Mouse (Mus musculus) stomach, embryonic 16.5 days (tissue): Measurements from ENCODE around the gene Agap1. TPM values are rescaled to one million over a fixed set of nuclear protein-coding genes. Genes with fewer than 3 reads are reported as not detected.

Experiments
- ATAC-seq: fragments of 200-750 bp; cut with Nextera tagmentation; 2 replicates; pipeline ENCODE4 v1.8.0; 2017; ENCODE audit warnings: moderate number of reproducible peaks, moderate TSS enrichment; ENCODE audit not compliant: insufficient read depth, low FRiP score
- H3K27ac ChIP-seq: fragments of 300-500 bp; sonication (generic); 2 replicates; pipeline ENCODE4 v1.5.1; 2014; ENCODE audit warnings: low read length
- H3K27me3 ChIP-seq: fragments of 300-500 bp; sonication (generic); 2 replicates; pipeline ENCODE4 v1.6.1; 2014; ENCODE audit warnings: low read length, control low read depth, mixed read lengths; ENCODE audit not compliant: control insufficient read depth, insufficient read depth
- H3K36me3 ChIP-seq: fragments of 300-500 bp; sonication (generic); 2 replicates; pipeline ENCODE4 v1.6.1; 2014; ENCODE audit warnings: low read length; ENCODE audit not compliant: control insufficient read depth, insufficient read depth
- H3K4me1 ChIP-seq: fragments of 300-500 bp; sonication (generic); 2 replicates; pipeline ENCODE4 v1.6.1; 2014; ENCODE audit warnings: low read length, control low read depth, mixed read lengths; ENCODE audit not compliant: control insufficient read depth, insufficient read depth
- H3K4me2 ChIP-seq: fragments of 300-500 bp; sonication (generic); 2 replicates; pipeline ENCODE4 v1.6.1; 2014; ENCODE audit warnings: low read depth, low read length, mixed read lengths
- H3K4me3 ChIP-seq: fragments of 300-500 bp; sonication (generic); replicated peaks from 2 replicates; pipeline ENCODE4 v1.5.1; 2014; ENCODE audit warnings: mild to moderate bottlenecking, low read length
- H3K9ac ChIP-seq: fragments of 300-500 bp; sonication (generic); 2 replicates; pipeline ENCODE4 v1.6.1; 2014; ENCODE audit warnings: low read length
- H3K9me3 ChIP-seq: fragments of 300-500 bp; sonication (generic); replicated peaks from 2 replicates; pipeline ENCODE4 v1.6.1; 2016; ENCODE audit warnings: low read length, control low read depth; ENCODE audit not compliant: control insufficient read depth
- WGBS: fragments of 180-500 bp; shearing (Covaris S2); extraction: QIAGEN DNeasy Blood & Tissue Kit; methylation state at CpG from one replicate; pipeline ENCODE4 v1.1.7; 2014; 5-methylcytosine and 5-hydroxymethylcytosine counted together
- polyA plus RNA-seq: library from polyadenylated mRNA; unstranded; fragments of >200 nt; fragmentation: Nextera tagmentation; extraction: Ambion mirVana; gene quantifications from 2 replicates; pipeline ENCODE4 v1.2.1, GENCODE M21; 2015

The Agap1 gene
- polyA plus RNA-seq, 1 experiment from 2014 or later = 5.8 TPM

DNA sequence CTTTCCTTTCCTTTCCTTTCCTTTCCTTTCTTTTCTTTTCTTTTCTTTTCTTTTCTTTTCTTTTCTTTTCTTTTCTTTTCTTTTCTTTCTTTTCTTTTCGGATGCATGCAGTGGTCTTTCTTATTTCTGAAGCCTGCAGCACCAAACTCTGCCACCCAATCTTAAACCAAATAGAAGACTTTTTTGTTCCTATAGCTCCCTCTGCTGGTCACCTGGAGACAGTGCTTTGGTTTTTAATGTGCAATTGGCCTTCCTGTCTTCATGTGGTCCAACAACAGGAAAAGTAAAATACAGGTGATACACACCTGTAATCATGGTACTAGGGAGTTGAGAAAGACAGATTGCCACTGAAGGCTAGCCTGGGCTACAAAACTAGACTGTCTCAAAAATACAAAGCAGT is 177.1 kb downstream of the Agap1 start:
- 35% methylated on average over 1 of the region's 1 CpGs for WGBS
- no peak overlapping the region for H3K27ac ChIP-seq
- H3K4me1 ChIP-seq = no peaks in the 10 kb centered on the region
- no peak overlapping the region for H3K4me3 ChIP-seq
- no peak for ATAC-seq
- H3K9ac ChIP-seq = no peak overlapping the region
- no peak overlapping the region for H3K4me2 ChIP-seq
- H3K27me3 ChIP-seq = no peaks in the 10 kb centered on the region
- no peaks in the 10 kb centered on the region for H3K9me3 ChIP-seq
- H3K36me3 ChIP-seq = no peaks in the 10 kb centered on the region

DNA sequence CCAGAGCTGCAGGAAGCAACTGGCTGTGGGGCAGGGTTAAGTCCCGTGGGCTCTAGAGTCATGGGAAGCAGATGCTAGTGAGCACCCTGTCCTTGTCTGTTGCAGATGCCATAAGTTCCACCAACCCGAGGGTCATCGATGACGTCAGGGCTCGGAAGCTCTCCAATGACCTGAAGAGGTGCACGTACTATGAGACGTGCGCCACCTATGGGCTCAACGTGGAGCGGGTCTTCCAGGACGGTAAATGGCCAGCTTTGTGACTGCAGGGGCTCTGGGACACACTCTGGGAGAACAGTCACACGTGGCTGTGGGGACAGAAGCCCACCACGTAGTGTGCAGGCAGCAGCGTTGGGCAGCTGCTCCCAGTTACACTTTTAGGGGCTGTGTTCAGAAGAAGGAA is 179.4 kb downstream of the Agap1 start:
- no peak overlapping the region for H3K4me2 ChIP-seq
- H3K9me3 ChIP-seq = no peaks in the 10 kb centered on the region
- H3K4me3 ChIP-seq = no peak overlapping the region
- no peak overlapping the region for H3K9ac ChIP-seq
- no peaks in the 10 kb centered on the region; the same call in 1 of the 2 replicates for H3K36me3 ChIP-seq
- H3K27me3 ChIP-seq = no peaks in the 10 kb centered on the region
- no peak overlapping the region for H3K27ac ChIP-seq
- no peaks in the 10 kb centered on the region for H3K4me1 ChIP-seq
- ATAC-seq = no peak
- WGBS = 76% methylated on average over 14 of the region's 14 CpGs

DNA sequence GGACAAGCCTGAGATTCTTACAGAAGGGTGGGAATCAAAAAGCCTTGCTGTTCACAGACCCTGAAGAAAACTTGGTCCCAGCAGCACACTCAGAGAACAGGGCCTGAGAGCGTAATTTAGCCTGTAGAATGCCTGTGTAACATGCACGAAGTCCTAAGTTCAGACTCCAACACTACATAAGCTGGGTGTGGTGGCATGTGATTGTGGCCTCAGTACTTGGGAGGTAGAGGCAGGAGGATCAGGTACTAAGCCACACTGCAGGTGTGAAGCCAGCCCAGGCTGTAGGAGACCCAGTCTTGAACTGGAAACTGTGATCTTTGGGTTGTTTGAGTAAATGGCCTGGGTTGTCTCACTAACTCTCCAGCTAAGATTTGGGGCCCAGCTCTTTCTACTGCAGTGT is 180.5 kb downstream of the Agap1 start:
- H3K4me1 ChIP-seq = no peaks in the 10 kb centered on the region
- H3K27me3 ChIP-seq = no peaks in the 10 kb centered on the region
- no peaks in the 10 kb centered on the region for H3K9me3 ChIP-seq
- no peak overlapping the region for H3K9ac ChIP-seq
- no peak overlapping the region for H3K4me3 ChIP-seq
- no peaks in the 10 kb centered on the region; the same call in 1 of the 2 replicates for H3K36me3 ChIP-seq
- no peak overlapping the region for H3K27ac ChIP-seq
- WGBS = 98% methylated on average over 2 of the region's 2 CpGs
- no peak overlapping the region for H3K4me2 ChIP-seq
- no peak for ATAC-seq

DNA sequence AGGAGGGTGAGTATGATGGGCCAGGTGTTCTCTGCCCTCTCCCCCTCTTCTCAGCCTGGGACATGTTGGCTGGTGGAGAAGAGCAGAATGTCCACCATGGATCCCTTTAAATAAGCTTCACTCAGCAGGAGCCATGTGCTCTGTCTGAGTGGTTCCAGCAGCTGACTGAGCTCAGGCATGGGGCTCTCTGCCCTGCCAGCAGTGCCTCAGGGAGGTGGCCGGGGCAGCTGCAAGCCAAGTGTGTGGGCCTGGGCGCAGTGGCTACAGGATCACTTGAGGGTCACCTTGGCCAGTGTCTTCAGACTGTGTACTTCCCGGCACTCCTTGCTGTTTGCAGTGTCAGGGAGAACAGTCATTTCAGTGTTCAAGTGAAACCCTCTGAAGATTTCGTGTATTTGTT is 183.1 kb downstream of the Agap1 start:
- no peaks in the 10 kb centered on the region for H3K27me3 ChIP-seq
- 91% methylated on average over 4 of the region's 4 CpGs for WGBS
- H3K4me3 ChIP-seq = no peak overlapping the region
- no peak overlapping the region for H3K4me2 ChIP-seq
- no peaks in the 10 kb centered on the region for H3K4me1 ChIP-seq
- no peak overlapping the region for H3K27ac ChIP-seq
- no peaks in the 10 kb centered on the region for H3K9me3 ChIP-seq
- no peaks in the 10 kb centered on the region; the same call in 1 of the 2 replicates for H3K36me3 ChIP-seq
- H3K9ac ChIP-seq = no peak overlapping the region
- ATAC-seq = no peak

DNA sequence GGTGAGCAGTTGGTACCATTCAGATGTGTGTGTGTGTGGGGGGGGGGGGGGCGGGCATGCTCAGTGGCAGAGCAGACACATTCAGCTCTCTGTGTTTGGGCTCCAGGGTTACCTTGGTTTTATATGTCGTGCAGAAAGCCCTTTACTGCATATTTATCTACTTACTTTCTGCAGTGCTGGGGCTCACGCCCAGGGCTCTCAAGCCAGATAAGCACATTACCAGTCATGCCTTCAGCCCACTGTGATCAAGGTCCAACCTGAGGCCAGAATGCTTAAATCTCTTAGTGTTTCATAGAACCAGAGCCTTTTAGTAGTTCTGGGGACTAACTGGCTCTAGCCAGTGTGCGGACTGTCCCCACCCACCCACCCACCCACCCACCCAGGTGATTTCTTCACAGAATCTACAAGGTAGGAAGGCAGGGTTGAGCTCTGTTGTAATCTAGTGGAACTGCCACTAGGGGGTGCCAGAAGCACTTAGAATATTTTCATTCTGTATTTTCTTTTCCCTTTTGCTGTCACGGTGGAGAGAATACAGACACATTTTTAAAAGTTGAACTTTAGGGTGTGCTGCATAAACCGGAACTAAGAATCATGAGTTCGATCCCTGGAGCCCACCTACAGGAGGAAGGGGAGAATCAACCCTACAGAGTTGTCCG is 189.0 kb downstream of the Agap1 start:
- peak; percentile 59 for ATAC-seq
- Histone ChIP-seq H3K4me3 (no peak overlapping the region), H3K36me3 (no peaks in the 10 kb centered on the region), H3K4me2 (0 out of 2 replicates have a peak overlapping the region, but pooled peaks have one; percentile 16), H3K4me1 (0 out of 2 replicates have a peak, but pooled peaks cover 6% of the 10 kb centered on the region), H3K27ac (no peak overlapping the region), H3K27me3 (no peaks in the 10 kb centered on the region), H3K9me3 (no peaks in the 10 kb centered on the region), H3K9ac (no peak overlapping the region)
- 51% methylated on average over 8 of the region's 8 CpGs for WGBS

DNA sequence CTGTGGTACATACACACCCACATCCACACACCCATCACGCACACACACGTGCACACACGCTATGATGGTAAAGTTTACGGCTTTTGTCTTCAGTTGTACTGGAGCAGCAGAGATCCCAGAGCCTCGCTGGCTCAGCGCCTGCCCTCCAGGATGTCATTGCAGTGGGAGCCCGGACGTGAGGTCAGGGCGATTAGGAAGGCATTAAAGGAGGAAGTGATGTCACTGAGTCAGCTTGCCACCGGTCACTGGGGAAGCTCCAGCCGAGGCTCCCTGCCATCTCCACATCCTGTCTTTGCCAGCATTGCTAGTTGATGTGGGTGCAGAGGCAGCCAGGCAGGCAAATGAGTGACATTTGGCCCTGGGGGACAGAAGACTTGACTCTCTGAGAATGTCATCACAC is 189.5 kb downstream of the Agap1 start:
- no peaks in the 10 kb centered on the region for H3K27me3 ChIP-seq
- H3K4me1 ChIP-seq = 0 out of 2 replicates have a peak, but pooled peaks cover 6% of the 10 kb centered on the region
- H3K9me3 ChIP-seq = no peaks in the 10 kb centered on the region
- ATAC-seq = no peak
- H3K4me3 ChIP-seq = no peak overlapping the region
- H3K4me2 ChIP-seq = 0 out of 2 replicates have a peak overlapping the region, but pooled peaks have one; percentile 16
- H3K36me3 ChIP-seq = no peaks in the 10 kb centered on the region
- H3K9ac ChIP-seq = no peak overlapping the region
- WGBS = 71% methylated on average over 11 of the region's 11 CpGs
- H3K27ac ChIP-seq = no peak overlapping the region

DNA sequence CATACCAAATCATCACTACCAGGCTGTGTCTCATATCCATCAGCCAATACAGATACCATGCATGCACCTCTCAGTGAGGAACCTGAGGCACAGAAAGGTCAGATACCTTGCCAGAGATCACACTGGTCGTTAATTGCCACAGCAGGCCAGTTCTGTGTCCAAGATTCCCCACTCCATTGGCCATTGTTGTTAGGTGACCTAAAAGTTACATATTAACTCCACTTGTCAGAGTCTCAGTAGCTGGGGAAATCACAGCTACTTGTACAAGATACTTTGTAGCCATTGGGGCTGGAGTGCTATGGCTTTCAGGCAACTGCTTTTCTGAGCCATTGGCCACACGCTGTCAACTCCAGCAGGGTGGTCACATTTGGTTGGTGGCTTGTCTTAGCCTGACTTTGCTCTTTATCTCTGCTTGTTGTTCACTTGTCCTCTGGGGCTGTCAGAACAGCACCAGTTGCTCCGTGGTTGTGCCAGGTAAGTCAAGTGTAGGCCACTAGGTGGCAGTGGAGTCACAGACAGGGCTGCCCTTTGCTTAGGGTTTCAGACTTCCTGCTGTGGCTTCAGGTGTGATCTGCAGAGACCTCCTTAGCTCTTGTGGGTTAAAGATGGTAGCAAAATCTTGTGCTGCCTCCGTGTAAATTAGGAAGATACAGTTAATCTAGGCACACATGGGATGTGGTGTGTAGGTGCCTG is 191.9 kb downstream of the Agap1 start:
- peak overlapping the region; percentile 18; the same call in 1 of the 2 replicates for H3K4me3 ChIP-seq
- H3K4me1 ChIP-seq = 0 out of 2 replicates have a peak, but pooled peaks cover 6% of the 10 kb centered on the region
- peak; percentile 57; the same call in 1 of the 2 replicates for ATAC-seq
- no peaks in the 10 kb centered on the region for H3K36me3 ChIP-seq
- 23% methylated on average over 4 of the region's 4 CpGs for WGBS
- no peaks in the 10 kb centered on the region for H3K9me3 ChIP-seq
- H3K27me3 ChIP-seq = no peaks in the 10 kb centered on the region
- H3K4me2 ChIP-seq = peak overlapping the region; percentile 22; the same call in 1 of the 2 replicates
- H3K9ac ChIP-seq = no peak overlapping the region
- no peak overlapping the region for H3K27ac ChIP-seq

DNA sequence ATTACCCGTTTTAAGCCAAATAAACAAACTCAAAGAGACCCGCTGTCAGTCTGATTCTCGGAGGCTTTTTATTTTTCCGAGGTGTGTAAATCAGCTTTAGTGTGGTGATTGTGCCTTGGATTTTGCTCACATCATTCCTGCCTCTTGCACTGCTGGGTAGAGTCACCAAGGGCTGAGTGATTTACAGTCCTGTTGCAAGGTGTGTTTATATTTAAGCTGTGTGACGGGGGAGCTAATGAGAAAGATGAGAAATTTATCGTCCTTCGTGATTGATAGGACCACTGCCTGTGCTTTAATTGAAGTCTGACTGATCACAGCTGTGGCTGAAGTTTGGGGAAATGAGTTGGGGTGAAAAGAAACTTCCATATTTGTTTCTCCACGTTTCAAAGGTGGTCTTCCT is 192.9 kb downstream of the Agap1 start:
- Histone ChIP-seq H3K9me3 (no peaks in the 10 kb centered on the region), H3K4me3 (no peak overlapping the region), H3K9ac (no peak overlapping the region), H3K27me3 (no peaks in the 10 kb centered on the region), H3K4me1 (0 out of 2 replicates have a peak, but pooled peaks cover 6% of the 10 kb centered on the region), H3K4me2 (no peak overlapping the region), H3K27ac (no peak overlapping the region), H3K36me3 (no peaks in the 10 kb centered on the region)
- ATAC-seq = no peak
- WGBS = 57% methylated on average over 8 of the region's 8 CpGs

DNA sequence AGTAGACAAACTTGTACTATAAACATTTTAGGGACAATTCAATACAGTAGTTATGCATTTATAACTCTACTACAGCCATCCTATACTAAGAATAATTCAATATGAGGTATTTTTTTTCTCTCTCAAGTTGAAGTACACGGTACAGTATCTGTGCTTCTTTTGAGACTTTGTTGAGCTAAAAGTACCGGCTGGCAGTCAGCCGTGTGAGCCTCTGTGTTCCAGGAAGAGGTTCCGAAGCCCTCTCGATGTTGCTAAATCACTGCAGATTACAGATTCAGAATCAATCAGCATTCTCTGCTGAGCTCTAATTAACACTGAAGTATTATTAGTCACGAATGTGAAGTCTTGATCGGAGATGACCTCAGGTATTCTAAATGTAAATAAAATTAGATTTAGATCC is 196.0 kb downstream of the Agap1 start:
- Histone ChIP-seq H3K9me3 (no peaks in the 10 kb centered on the region), H3K4me1 (no peaks in the 10 kb centered on the region), H3K27ac (no peak overlapping the region), H3K4me3 (no peak overlapping the region), H3K9ac (no peak overlapping the region), H3K36me3 (no peaks in the 10 kb centered on the region), H3K27me3 (no peaks in the 10 kb centered on the region), H3K4me2 (no peak overlapping the region)
- ATAC-seq = no peak
- 80% methylated on average over 7 of the region's 7 CpGs for WGBS
